ENCODE assay signal across 9 mouse cellular contexts in the genomic region with DNA sequence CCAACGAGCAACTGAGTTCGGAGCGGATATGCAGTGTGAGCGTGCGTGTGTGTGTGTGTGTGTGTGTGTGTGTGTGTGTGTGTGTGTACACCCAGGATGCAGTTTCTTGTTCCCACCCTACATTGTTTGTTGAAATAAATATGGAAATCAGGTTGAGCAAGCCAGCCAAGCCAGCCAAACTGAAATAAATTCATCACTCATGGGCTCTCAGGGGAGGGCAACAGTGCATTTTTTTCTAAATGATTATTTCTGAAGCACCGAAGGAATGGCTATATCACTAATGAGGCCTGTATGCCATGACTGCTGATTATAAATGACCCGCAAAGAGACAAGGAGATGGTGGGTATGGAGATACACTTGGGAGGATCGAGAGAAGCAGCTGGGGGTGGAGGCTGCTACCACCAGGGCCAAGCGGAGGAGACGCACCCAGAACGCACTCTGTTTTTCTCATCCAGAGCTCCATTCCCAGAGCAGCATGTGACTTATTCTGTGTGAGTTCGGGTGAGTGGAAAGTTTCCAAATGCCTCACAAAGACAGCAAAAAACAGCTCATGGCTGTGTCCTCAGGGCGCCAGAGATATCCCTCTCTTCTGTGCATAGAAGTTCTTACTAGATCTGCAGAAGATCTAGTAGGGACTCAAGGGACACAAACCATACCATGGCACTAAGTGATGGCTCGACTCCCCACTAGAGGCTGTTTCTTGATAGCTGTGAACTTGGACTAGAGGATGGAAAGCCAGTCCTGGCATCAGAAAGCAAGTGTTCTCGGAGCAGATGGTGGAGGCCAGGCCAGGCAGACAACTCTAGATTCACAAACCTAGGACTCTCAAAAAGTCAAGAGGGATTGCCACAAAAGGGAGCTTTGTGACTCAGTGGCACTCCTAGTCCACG.
A peak's percentile ranks its signal among the peaks of the same experiment; 100 is the strongest.
DNase-seq lines count a peak whose midpoint lies in the region; ATAC-seq lines count a peak whose summit lies in the region.
"Had no signal": no experiment of that assay in that cellular context is flagged by ENCODE, and none has a peak within 500 bp of the region (broad histone marks: within the 10 kb centered on the region; RNA-seq: fewer than 3 reads in every experiment).

No protein-coding gene starts in this region.

- no peaks in the 10 kb centered on the region for H3K9me3 ChIP-seq in midbrain, embryonic 15.5 days
- H3K9me3 ChIP-seq: heart, embryonic 13.5 days had no signal

- H3K4me2 ChIP-seq in midbrain, embryonic 15.5 days: no peak overlapping the region
- H3K4me2 ChIP-seq: heart, embryonic 13.5 days had no signal

- H3K36me3 ChIP-seq in midbrain, embryonic 15.5 days (replicated peaks): no peaks in the 10 kb centered on the region
- H3K36me3 ChIP-seq: heart, embryonic 13.5 days had no signal

- H3K4me3 ChIP-seq in midbrain, embryonic 15.5 days: no peak overlapping the region
- H3K4me3 ChIP-seq: heart, embryonic 13.5 days had no signal

- 0 out of 2 replicates have a peak, but pooled peaks have one; percentile 28 for ATAC-seq in midbrain, embryonic 15.5 days (replicated peaks)

- WGBS in midbrain, embryonic 15.5 days: 60% methylated on average over 16 of the region's 16 CpGs

- peak; percentile 39 for DNase-seq in layer of hippocampus, adult 11-12 months (ENCODE audit: low spot score)
- DNase-seq in layer of hippocampus, postnatal 25 days (ENCODE audit: extremely low spot score in 1 of 2, low spot score in 1 of 2): no peak
- peak; percentile 73 for DNase-seq in cerebellum, adult 9-10 months
- DNase-seq in heart, postnatal 10 days: peak; percentile 20 to 25
- DNase-seq in left cerebral cortex, postnatal 10 days (ENCODE audit: extremely low spot score in 1 of 2, low spot score in 2 of 2): no peak
- DNase-seq in urinary bladder, postnatal 4 days (ENCODE audit: low spot score in 2 of 2): no peak
- no peak for DNase-seq in urinary bladder, adult 2 months (ENCODE audit: low spot score)

- H3K9ac ChIP-seq in midbrain, embryonic 15.5 days: no peak overlapping the region
- H3K9ac ChIP-seq: heart, embryonic 13.5 days had no signal

- intact Hi-C loops in heart, postnatal 10 days (cut with DNase I): no loop called here
- intact Hi-C loops in left cerebral cortex, postnatal 10 days (cut with DNase I): no loop called here

- H3K27ac ChIP-seq in midbrain, embryonic 15.5 days: peak overlapping the region; percentile 60
- H3K27ac ChIP-seq: heart, embryonic 13.5 days had no signal

- H3K27me3 ChIP-seq in midbrain, embryonic 15.5 days (replicated peaks): no peaks in the 10 kb centered on the region
- H3K27me3 ChIP-seq: heart, embryonic 13.5 days had no signal

- peaks cover 37% of the 10 kb centered on the region for H3K4me1 ChIP-seq in midbrain, embryonic 15.5 days

Comparison
In these comparisons a context has a peak if more than half of its experiments do, and no peak if none do; other contexts are left out.
1. DNase-seq: peak in layer of hippocampus, adult 11-12 months (single experiment), cerebellum, adult 9-10 months (single experiment) and heart, postnatal 10 days (2 of 2); none in layer of hippocampus, postnatal 25 days (0 of 2), left cerebral cortex, postnatal 10 days (0 of 2), urinary bladder, postnatal 4 days (0 of 2) and urinary bladder, adult 2 months (single experiment).